Mouse (Mus musculus) gastrocnemius, postnatal 14 days (tissue): ENCODE data around the gene Dnajc4. TPM values are rescaled to one million over a fixed set of nuclear protein-coding genes. Genes with fewer than 3 reads are reported as not detected.

ENCODE experiments used
- DNase-seq: peaks from one replicate; pipeline ENCODE4 v3.0.0; 2021; ENCODE audit warnings: mixed read lengths
- intact Hi-C: fragments of 180-260 bp; cut with DNase I; formaldehyde crosslinking; loops from one replicate; pipeline ENCODE4 v1.15.1; 2025; ENCODE audit warnings: low total_unique reads
- long read RNA-seq, 2 experiments: library from polyadenylated mRNA; stranded (forward); transcript quantifications; one replicate each; pipeline ENCODE4 v2.0.0; 2021
- total RNA-seq, 2 experiments: library from RNA; stranded (reverse); gene quantifications; 2 replicates each; pipeline ENCODE4 v1.2.3; 2021

Dnajc4 gene
- total RNA-seq, result 10 to 100 TPM; 30.7 to 32.4 TPM
- long read RNA-seq, experiment 1, partial matches to known transcripts, result 6 of 18 reads
- long read RNA-seq, experiment 1, other reads (novel, unspliced or antisense), result 11 of 18 reads
- long read RNA-seq, experiment 2, partial matches to known transcripts, result 3 of 15 reads
- long read RNA-seq, experiment 2, other reads (novel, unspliced or antisense), result 9 of 15 reads

GRCm38 (mm10) chr19:6992011-6992858 is at the start of gene Dnajc4:
TSS of gene Dnajc4 (minus strand) at chr19:6992572.
- peak; percentile 97 for DNase-seq
- intact Hi-C loops, result no loop called here

- intact Hi-C loops, result no loop called here
- no peak for DNase-seq
These were observed 48.8 kb upstream of the Dnajc4 start for GRCm38 (mm10) chr19:7041171-7041570.

- intact Hi-C loops, result no loop called here
These were observed 48.3 kb upstream of the Dnajc4 start for GRCm38 (mm10) chr19:7040637-7041130.

GRCm38 (mm10) chr19:7039841-7040636 is 47.7 kb upstream of the Dnajc4 start, which contains the start of gene Stip1:
TSS of gene Stip1 (minus strand) at chr19:7039967.
- intact Hi-C loops, result no loop called here
- DNase-seq, result peak; percentile 99

More at GRCm38 (mm10) chr19:7040637-7041130, 48.3 kb upstream of the Dnajc4 start:
- DNase-seq, result no peak

GRCm38 (mm10) chr19:7039088-7039720 is 46.8 kb upstream of the Dnajc4 start:
- intact Hi-C loops, result no loop called here
- peak; percentile 42 for DNase-seq

GRCm38 (mm10) chr19:7034006-7034405 is 41.6 kb upstream of the Dnajc4 start:
- no peak for DNase-seq
- intact Hi-C loops, result no loop called here

- no peak for DNase-seq
- intact Hi-C loops, result no loop called here
These were observed 37.2 kb upstream of the Dnajc4 start for GRCm38 (mm10) chr19:7029531-7029930.

GRCm38 (mm10) chr19:7020224-7020641 is 27.9 kb upstream of the Dnajc4 start:
- DNase-seq, result no peak
- intact Hi-C loops, result no loop called here

GRCm38 (mm10) chr19:7019191-7019590 is 26.8 kb upstream of the Dnajc4 start, which contains the start of gene Fermt3:
TSS of gene Fermt3 (minus strand) at chr19:7019469.
- intact Hi-C loops, result no loop called here
- DNase-seq, result no peak

- DNase-seq, result no peak
- intact Hi-C loops, result no loop called here
These were observed 26.2 kb upstream of the Dnajc4 start for GRCm38 (mm10) chr19:7018546-7018945.

GRCm38 (mm10) chr19:7017541-7018457 is 25.4 kb upstream of the Dnajc4 start:
- intact Hi-C loops, result no loop called here
- no peak for DNase-seq

- no peak for DNase-seq
- intact Hi-C loops, result no loop called here
These were observed 22.2 kb upstream of the Dnajc4 start for GRCm38 (mm10) chr19:7014481-7015135.

GRCm38 (mm10) chr19:7013984-7014383 is 21.6 kb upstream of the Dnajc4 start:
- DNase-seq, result no peak
- intact Hi-C loops, result no loop called here

- no peak for DNase-seq
- intact Hi-C loops, result no loop called here
These were observed 20.1 kb upstream of the Dnajc4 start for GRCm38 (mm10) chr19:7012426-7012825.

- intact Hi-C loops, result no loop called here
- no peak for DNase-seq
These were observed 14.7 kb upstream of the Dnajc4 start for GRCm38 (mm10) chr19:7006892-7007593.

- intact Hi-C loops, result no loop called here
- no peak for DNase-seq
These were observed 7.1 kb upstream of the Dnajc4 start for GRCm38 (mm10) chr19:6999360-7000063.
